Mouse (Mus musculus) G1E-ER4 (cell line): ENCODE data around the gene Cebpa. TPM values are rescaled to one million over a fixed set of nuclear protein-coding genes. Genes with fewer than 3 reads are reported as not detected.

Experiments used
- GATA1 ChIP-seq: IDR thresholded peaks from one replicate; pipeline ENCODE4 v1.8.0; 2012; ENCODE audit warnings: low read length, inconsistent platforms
- polyA plus RNA-seq: library from polyadenylated mRNA; stranded (reverse); fragments of >175 nt; gene quantifications from 2 replicates; pipeline ENCODE4 v1.2.3, GENCODE M21; 2012

Cebpa gene
- polyA plus RNA-seq, 1 experiment, result not detected

DNA sequence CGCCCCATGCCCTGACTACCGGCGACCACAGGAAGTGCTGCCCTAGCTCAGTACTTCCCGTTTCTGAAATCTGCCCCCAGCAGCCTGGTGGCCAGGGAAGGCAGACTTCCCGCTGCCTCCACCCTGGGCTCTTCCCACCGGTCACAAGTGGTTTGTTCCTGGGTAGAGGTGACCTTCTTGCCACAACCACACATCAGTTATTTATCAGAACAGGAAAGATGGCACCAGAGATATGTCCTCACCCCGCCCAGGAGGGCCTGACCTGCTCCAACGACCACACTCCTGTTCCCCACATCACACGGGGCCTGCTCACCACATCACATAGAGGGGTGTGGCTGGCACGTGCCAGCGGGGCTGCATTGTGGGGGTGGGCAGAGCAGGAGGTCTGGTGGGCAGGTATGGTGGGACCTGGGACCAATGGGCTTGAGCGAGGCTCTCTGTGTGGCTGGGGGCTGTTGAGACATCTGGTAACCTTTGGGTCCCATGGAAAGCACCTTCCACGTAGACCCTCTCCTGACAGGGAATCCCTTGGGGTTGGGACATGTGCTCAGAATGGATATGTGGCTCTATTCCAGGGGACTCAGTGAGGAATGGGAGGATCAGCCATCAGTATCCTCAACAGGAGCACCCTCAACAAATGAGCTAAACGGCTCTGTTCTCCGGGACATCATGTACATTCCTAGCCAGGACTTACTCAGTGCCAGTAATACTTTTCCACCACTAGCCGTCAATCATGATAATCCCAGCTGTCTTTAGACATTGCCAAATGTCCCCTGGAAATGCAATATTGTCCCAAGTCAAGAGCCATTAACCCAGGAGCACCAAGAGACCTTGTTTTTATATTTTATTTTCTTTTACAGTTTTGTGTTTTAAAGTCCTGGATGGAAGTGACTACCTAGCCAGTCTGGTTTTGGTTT, 37.7 kb downstream of the Cebpa start:
- TF ChIP-seq GATA1, result no peak

DNA sequence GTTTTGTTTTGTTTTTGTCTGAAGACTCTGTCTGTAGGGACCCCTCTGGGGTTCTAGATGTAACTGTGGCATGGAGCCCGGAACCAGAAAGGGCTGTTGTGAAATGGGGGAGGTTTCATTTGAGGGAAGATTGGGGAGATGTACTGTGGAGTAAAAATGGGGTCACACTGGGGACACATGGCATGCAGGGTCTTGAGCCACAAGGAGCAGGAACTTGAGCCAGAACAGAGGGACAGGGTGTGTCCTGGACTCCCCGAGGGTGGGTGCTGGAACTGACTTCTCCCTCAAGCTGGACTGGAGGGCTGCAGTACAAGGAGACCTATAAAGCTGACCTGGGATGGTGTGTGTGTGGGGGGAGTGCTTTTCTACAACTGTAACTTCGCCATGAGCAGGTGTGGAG, 38.4 kb downstream of the Cebpa start:
- no peak for TF ChIP-seq GATA1

DNA sequence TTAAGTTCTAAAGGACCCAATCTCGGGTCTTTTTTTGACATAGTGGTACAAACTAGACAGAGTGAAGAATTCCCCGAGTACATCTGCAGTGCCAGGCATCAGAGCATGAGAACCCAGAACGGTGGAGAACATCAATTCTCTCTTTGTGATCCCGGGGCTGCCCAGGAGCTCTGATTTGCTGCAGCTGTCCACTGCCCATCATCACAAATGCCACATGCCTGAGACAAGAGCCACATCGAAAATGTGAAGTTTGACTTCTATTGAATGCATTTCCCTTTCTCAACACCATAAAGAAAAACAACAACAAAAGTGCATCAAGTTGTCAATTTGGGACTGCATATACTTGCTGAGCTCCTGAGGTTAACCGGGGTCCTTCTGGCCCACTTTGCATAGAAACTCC, 43.4 kb downstream of the Cebpa start:
- TF ChIP-seq GATA1, result no peak

DNA sequence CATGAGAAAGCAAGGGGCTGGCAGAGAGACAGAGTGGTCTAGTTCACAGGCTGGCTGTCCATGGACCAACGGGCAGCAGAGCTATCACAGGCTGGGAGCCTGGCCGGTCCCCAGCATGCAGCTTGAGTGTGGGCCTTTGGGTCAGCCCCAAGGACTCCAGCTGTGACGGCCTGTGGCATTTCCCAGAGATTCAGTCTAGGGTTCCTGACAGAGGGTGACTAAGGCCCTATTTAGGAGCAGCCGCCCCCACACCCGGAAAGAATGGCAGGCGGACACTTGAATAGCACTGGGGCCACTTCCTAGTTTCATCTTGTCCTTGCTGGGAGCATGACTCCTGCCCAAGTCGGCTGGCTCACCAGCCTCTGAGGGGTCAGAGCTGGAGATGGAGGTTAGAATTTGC, 44.5 kb downstream of the Cebpa start:
- TF ChIP-seq GATA1, result no peak

DNA sequence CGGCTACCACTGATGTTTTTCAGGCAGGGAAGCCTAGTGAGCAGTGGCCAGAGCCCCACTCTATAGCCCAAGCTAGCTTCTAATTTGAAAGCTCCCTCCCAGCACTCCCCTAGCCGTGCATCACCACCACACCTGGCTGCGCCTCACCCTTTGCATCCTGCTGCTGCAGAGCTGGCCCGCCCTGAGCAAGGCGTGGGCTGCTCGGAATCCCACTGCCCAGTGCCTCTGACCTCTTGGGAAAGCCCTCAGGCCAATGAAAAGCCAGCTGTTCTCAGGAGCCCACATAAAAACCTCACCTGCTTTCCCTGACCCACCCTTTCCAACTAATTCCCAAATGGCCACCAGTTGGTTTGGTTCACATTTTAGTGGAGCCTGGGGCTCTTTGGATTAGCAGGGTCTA, 45.0 kb downstream of the Cebpa start:
- TF ChIP-seq GATA1, result no peak

DNA sequence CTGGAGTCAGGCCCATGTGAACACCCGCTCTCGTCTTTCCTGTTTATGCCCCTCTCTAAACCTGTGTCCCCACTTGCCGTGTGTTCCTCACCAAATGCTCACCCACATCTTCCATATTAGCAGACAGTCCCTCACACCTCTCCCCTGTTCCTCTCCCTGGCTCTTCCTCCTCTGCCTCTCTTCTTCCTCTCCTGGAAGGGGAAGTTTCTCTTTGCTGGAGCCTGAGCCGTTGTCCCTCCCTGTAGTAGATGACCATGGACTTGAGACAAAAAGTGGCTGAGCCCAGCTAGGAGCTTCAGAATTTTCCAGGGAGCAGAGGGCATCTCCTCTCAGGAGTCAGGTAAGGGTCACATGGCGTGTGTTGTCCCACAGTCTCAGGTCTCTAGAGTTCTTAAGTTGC, 47.9 kb downstream of the Cebpa start:
- TF ChIP-seq GATA1, result no peak

DNA sequence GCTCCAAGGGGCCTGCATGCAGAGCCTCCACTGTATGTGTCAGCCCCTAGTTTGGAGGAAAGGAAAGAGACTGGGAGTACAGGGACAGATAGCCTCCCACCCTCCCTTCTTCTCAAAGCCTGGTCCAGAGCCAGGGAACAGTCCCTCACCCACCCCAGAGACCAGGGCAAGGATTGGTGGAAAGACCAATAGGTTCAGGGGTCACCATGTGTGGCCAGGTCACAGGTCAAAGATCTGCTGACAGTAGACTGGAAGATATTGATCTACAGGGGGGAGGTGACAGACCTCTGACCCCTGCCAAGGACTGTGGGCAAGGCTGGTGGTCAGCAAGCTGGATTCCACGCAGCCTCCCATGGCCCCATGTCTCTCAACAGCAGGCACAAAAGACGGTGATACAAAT, 48.8 kb downstream of the Cebpa start:
- no peak for TF ChIP-seq GATA1

DNA sequence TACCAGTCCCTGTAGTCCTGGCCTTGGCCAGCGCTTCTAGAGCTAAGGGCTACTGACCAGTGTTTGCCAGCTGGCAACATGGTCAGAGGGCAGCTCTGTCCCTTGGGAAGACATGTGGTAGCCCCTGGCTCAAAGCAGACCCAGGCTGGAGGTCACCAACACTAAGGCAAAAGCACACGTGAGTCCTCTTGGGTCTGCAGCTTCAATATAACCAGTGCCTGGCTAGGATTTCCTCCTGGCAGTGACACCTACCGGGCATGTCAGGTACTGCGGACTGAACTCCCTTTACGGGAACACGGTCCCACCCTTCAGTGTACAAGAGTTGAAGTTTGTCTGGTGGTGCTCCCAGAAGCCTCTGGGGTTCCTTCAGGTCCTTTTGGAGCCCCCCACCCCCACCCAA, 50.2 kb downstream of the Cebpa start:
- no peak for TF ChIP-seq GATA1

Other genes with a start within 250 kb of the Cebpa start
- gene Pepd, start 206.9 kb upstream of the Cebpa start, polyA plus RNA-seq, result 15.6 and 17.7 TPM in 2 replicates
- gene Cebpg, start 62.7 kb upstream of the Cebpa start, polyA plus RNA-seq, result 30.8 and 32.3 TPM in 2 replicates
- not detected in 2 replicates for gene Slc7a10, start 67.1 kb downstream of the Cebpa start, polyA plus RNA-seq
- gene Lrp3, start 96.2 kb downstream of the Cebpa start, polyA plus RNA-seq, result not detected in 2 replicates
- 22.2 and 23.0 TPM in 2 replicates for gene Gpatch1, start 199.1 kb downstream of the Cebpa start, polyA plus RNA-seq
- 0.08 and 0.13 TPM in 2 replicates for gene Rhpn2, start 214.9 kb downstream of the Cebpa start, polyA plus RNA-seq